Mouse (Mus musculus) lung, embryonic 16.5 days (tissue): ENCODE measurements around the gene Teddm2. TPM values are rescaled to one million over a fixed set of nuclear protein-coding genes. Genes with fewer than 3 reads are reported as not detected.

Source experiments
- ATAC-seq: fragments of 200-750 bp; cut with Nextera tagmentation; 2 replicates; pipeline ENCODE4 v1.8.0; 2017; ENCODE audit warnings: low read depth, mild to moderate bottlenecking, moderate library complexity
- H3K27ac ChIP-seq: fragments of 300-500 bp; sonication (generic); 2 replicates; pipeline ENCODE4 v1.5.1; 2014; ENCODE audit warnings: mild to moderate bottlenecking, control low read depth, low read length
- H3K27me3 ChIP-seq: fragments of 300-500 bp; sonication (generic); 2 replicates; pipeline ENCODE4 v1.6.1; 2014; ENCODE audit warnings: low read depth, low read length, mixed read lengths; ENCODE audit not compliant: control insufficient read depth, insufficient read depth
- H3K36me3 ChIP-seq: fragments of 300-500 bp; sonication (generic); 2 replicates; pipeline ENCODE4 v1.6.1; 2014; ENCODE audit warnings: low read length; ENCODE audit not compliant: control insufficient read depth, insufficient read depth
- H3K4me1 ChIP-seq: fragments of 300-500 bp; sonication (generic); replicated peaks from 2 replicates; pipeline ENCODE4 v1.6.1; 2014; ENCODE audit warnings: low read length, mixed read lengths; ENCODE audit not compliant: control insufficient read depth, insufficient read depth
- H3K4me2 ChIP-seq: fragments of 300-500 bp; sonication (generic); 2 replicates; pipeline ENCODE4 v1.6.1; 2014; ENCODE audit warnings: low read depth, low read length, control low read depth
- H3K4me3 ChIP-seq: fragments of 300-500 bp; sonication (generic); 2 replicates; pipeline ENCODE4 v1.5.1; 2014; ENCODE audit warnings: mild to moderate bottlenecking, low read length, control low read depth
- H3K9ac ChIP-seq: fragments of 300-500 bp; sonication (generic); 2 replicates; pipeline ENCODE4 v1.6.1; 2014; ENCODE audit warnings: low read length, control low read depth
- H3K9me3 ChIP-seq: fragments of 300-500 bp; sonication (generic); 2 replicates; pipeline ENCODE4 v1.6.1; 2016; ENCODE audit warnings: low read length; ENCODE audit not compliant: control insufficient read depth
- WGBS: fragments of 180-500 bp; shearing (Covaris S2); extraction: QIAGEN DNeasy Blood & Tissue Kit; methylation state at CpG from one replicate; pipeline ENCODE4 v1.1.7; 2014; 5-methylcytosine and 5-hydroxymethylcytosine counted together
- polyA plus RNA-seq: library from polyadenylated mRNA; unstranded; fragments of >200 nt; fragmentation: Nextera tagmentation; extraction: Ambion mirVana; gene quantifications from 2 replicates; pipeline ENCODE4 v1.2.1, GENCODE M21; 2015

Gene Teddm2
- polyA plus RNA-seq, 1 experiment from 2014 or later = 0.26 TPM

DNA sequence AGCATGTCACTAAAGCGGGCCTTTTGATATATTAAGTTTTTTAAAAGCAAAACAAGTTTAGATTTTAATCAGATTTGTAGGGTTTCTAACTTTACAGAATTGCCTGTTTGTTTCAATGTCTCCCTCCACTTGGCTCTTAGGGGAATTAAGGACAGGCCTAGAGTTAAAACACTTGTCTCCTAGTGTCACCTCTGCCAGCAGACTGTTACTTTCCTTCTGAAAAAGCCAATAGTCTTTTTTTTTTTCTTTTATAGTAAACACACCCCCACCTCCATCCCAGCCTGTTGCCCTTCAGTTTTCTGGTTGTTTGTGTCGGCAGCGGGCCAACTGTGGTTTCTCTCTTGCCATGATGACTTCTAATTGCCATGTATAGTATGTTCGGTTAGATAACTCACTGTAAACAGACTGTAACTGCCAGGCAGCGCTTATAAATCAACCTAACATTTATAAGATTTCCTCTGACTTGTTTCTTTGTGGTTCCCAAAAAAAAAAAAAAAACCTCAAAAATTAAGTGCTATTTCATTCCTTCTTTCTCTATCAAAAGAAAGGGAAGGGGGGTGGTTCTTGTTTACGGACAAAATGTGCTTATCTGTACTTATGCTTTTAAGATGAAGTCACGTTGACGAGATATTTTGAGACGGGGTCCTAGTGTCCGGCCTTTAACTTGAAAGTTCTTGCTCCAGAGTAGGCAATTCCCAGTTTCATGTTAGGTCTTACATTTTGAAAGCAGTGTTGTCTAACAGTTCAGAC is 9.4 kb upstream of the Teddm2 start:
- peak; percentile 78 for ATAC-seq
- H3K36me3 ChIP-seq = peaks cover 36% of the 10 kb centered on the region
- 54% methylated on average over 10 of the region's 10 CpGs for WGBS
- H3K4me3 ChIP-seq = no peak overlapping the region
- peaks cover 11% of the 10 kb centered on the region for H3K4me1 ChIP-seq
- H3K4me2 ChIP-seq = no peak overlapping the region
- no peaks in the 10 kb centered on the region for H3K27me3 ChIP-seq
- peak overlapping the region; percentile 6 for H3K27ac ChIP-seq
- H3K9me3 ChIP-seq = no peaks in the 10 kb centered on the region
- no peak overlapping the region for H3K9ac ChIP-seq

DNA sequence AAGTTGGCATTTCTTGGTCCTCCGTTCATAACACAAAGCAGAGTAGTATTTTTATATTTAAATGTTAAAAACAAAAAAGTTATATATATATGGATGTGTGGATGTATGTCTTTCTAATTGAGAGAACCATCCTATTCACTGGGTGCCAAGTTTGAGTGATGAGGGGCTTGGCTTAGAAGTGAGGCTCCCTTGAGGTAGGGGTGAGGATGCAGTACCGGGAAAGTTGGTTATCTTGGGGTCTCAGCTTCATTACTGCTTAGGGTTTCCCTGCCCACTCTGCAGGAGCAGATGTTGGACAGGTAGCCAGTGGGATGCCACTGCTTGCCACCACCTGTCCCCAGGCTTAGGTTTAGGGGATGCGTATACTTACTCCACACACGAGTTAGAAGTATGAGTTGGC is 8.7 kb upstream of the Teddm2 start:
- Histone ChIP-seq H3K4me2 (no peak overlapping the region), H3K9me3 (no peaks in the 10 kb centered on the region), H3K27me3 (no peaks in the 10 kb centered on the region), H3K36me3 (peaks cover 42% of the 10 kb centered on the region), H3K4me3 (no peak overlapping the region), H3K4me1 (peaks cover 11% of the 10 kb centered on the region), H3K9ac (no peak overlapping the region), H3K27ac (no peak overlapping the region)
- no peak for ATAC-seq
- WGBS = 69% methylated on average over 4 of the region's 4 CpGs

DNA sequence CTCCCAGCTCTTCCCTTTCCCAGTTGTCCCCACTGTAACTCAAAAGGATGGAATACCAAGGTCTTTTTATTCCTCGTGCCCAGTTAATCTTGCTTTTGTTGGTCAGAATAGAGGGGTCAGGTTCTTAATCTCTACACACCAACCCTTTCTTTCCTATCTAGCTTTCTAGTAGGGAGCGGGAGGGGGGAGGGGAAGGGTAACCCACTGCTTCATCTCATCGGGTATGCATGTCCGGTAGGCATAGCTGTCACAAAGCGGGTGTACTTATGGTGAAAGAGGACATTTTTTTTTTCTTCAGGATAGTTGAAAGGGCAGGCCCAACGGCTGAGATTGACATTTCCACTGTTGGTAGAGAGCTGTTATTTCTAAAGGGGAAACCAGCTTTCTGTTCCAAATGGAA is 8.2 kb upstream of the Teddm2 start:
- Histone ChIP-seq H3K9me3 (no peaks in the 10 kb centered on the region), H3K36me3 (peaks cover 47% of the 10 kb centered on the region), H3K4me1 (peaks cover 11% of the 10 kb centered on the region), H3K27me3 (no peaks in the 10 kb centered on the region), H3K4me2 (no peak overlapping the region), H3K9ac (no peak overlapping the region), H3K4me3 (no peak overlapping the region), H3K27ac (no peak overlapping the region)
- 88% methylated on average over 6 of the region's 6 CpGs for WGBS
- ATAC-seq = no peak

DNA sequence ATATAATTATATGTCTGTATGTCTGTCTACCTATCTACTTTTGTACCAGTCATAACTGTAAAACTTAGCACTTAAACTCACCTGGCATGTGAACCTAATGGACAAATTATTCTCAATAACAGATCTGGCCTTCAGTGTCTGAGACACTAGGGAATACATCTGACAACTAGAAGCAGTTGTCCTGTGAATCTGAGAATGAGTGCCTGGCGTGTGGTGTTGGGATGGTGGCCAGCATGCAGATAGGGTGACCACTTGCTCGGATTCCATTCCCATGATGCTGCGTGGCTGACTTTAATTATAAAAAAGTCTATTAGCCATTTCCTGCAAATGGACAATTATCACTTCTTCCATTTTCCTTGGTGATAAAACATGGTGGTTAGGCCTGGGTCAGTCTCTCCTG is 5.9 kb upstream of the Teddm2 start:
- Histone ChIP-seq H3K4me2 (no peak overlapping the region), H3K4me3 (no peak overlapping the region), H3K27me3 (no peaks in the 10 kb centered on the region), H3K36me3 (peaks cover 51% of the 10 kb centered on the region), H3K4me1 (peaks cover 20% of the 10 kb centered on the region), H3K9me3 (no peaks in the 10 kb centered on the region), H3K9ac (no peak overlapping the region), H3K27ac (no peak overlapping the region)
- ATAC-seq = no peak
- 89% methylated on average over 3 of the region's 3 CpGs for WGBS

DNA sequence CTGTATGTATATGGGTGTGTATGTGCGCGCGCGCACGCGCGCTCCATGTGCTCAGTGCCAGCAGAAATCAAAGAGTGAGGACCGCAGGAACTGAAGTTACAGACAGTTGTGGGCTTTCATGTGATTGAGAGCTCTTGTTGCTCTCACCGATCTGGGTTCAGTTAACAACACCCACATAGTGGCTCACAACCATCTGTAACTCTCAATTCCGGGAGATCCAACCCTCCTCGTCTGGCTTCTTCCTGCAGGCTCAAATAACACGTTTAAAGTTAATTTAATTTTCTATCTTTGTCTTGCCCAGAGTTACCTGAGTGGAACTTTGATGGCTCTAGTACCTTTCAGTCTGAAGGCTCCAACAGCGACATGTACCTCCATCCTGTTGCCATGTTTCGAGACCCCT is 4.2 kb upstream of the Teddm2 start:
- Histone ChIP-seq H3K9ac (no peak overlapping the region), H3K9me3 (no peaks in the 10 kb centered on the region), H3K4me1 (peaks cover 10% of the 10 kb centered on the region), H3K27ac (no peak overlapping the region), H3K36me3 (peaks cover 49% of the 10 kb centered on the region), H3K4me2 (no peak overlapping the region), H3K4me3 (no peak overlapping the region), H3K27me3 (no peaks in the 10 kb centered on the region)
- no peak for ATAC-seq
- 95% methylated on average over 14 of the region's 14 CpGs for WGBS

DNA sequence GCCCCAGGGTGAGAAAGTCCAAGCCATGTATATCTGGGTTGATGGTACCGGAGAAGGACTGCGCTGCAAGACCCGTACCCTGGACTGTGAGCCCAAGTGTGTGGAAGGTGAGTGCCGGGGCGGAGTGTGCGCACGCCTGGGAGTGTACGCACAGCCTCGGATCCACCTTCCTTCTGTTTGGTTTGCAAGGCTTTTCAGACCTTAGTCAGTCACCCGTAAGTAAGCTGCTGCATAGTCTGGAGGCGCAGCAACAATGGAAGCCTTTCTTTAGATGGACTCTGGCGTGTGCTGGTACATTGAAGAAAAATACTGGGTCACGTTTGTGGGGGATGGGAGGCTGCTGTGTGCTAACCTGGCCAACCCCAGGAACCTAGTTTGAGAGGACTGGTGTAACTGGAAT is 3.0 kb upstream of the Teddm2 start:
- Histone ChIP-seq H3K4me1 (peaks cover 10% of the 10 kb centered on the region), H3K9ac (no peak overlapping the region), H3K27ac (no peak overlapping the region), H3K27me3 (no peaks in the 10 kb centered on the region), H3K9me3 (no peaks in the 10 kb centered on the region), H3K4me3 (no peak overlapping the region), H3K36me3 (peaks cover 43% of the 10 kb centered on the region), H3K4me2 (no peak overlapping the region)
- WGBS = 81% methylated on average over 13 of the region's 13 CpGs
- ATAC-seq = no peak

DNA sequence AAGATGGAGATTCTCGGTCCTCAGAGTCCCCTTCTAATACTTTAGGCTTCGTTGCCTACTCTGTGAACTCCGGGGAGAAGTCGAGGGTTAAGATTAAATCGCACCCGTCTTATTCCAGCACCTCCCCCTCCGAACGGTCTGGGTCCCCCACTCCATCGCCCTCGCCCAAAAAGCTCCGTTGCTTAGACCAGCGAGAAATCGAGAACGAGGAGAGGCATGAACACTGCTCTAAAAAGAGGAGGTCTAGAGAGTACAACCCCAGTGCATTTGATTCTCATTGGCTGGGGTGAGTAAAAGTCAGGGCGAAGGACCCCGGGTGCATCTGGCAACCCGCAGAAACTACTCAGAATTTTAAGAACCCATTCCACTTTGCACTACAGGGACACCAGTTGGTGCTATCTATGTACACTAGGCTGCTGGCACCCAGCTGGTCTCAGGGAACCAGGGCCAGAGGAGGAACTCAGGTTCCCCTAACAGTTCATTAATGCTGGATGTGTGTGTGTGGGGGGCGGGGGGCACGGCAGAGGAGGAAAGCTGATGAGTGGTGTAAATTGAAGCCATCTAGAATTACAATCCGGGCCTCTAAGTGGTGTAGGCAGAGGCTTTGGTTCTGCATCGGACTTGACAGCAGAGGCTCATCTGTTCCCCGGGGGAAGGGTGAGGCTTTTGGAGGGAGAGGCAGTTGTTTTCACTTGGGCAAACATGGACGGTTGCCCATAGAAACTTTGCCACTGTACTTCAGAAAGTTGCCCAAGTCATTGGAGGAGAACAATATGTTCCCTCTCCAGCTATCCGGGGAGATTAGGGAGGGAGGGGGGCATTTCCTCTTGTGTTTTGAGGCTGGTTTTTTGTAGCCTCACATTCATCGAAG is 1.1 kb upstream of the Teddm2 start:
- Histone ChIP-seq H3K9me3 (no peaks in the 10 kb centered on the region), H3K4me3 (peak overlapping the region; percentile 82), H3K4me1 (peaks cover 10% of the 10 kb centered on the region), H3K27me3 (no peaks in the 10 kb centered on the region), H3K27ac (peak overlapping the region; percentile 96), H3K36me3 (peaks cover 25% of the 10 kb centered on the region), H3K4me2 (peak overlapping the region; percentile 62), H3K9ac (peak overlapping the region; percentile 94)
- WGBS = 1% methylated on average over 25 of the region's 25 CpGs
- no peak for ATAC-seq

DNA sequence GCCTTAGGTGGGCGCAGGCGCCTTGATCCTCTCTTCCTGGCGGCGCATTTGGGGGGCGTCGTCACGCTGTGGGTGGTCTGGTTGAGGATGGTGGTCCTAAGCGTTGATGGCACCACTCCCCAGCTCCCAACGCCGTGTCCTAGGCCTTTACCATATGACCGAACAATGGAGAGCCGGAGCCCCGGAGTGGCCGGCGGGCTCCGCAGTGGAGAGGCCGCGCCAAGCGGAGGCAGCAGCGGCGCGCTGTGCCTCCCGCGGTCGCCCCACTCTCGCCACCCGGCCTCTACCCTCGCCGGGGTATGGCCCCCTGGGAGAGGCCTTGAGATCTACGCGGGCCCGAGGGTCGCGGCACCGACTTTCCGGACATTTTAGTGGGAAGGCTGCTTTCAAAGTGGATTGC is 353 bp upstream of the Teddm2 start:
- peak; percentile 39 for ATAC-seq
- under 1% methylated on average over 36 of the region's 36 CpGs for WGBS

DNA sequence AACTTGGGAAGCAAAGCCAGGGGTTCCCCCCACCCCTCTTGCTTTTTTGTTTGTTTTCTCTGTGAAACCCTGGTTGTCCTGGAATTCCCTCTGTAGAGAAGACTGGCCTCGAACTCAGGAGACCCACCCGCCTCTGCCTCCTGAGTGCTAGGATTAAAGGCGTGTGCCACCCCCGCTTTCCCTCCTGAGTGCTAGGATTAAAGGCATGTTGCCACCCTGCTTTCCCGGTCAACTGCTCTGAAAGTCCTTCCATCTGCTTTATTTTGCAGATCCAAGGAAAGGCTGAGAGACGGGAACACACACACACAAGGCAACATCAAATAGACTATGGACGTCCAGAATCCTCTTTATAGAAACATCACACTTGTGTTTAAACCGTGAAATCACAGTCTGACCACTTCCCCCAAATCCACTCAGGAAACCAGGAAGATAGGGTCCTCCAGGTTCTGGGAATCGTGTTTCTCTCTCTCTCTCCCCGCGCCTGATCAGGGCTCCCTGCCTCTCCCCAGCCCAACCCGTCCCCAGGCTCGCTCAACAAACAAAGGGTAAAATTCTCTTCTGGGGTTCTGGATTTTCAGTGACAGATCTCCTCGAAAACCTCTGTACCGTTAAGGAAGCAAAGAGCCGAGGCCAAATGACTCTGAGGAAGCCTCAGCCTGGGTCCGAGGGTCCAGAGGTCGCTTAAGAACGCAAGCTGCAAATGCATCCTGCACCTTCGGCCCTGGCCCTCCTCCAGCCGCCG is 868 bp downstream of the Teddm2 start:
- peak overlapping the region; percentile 78 for H3K9ac ChIP-seq
- no peaks in the 10 kb centered on the region for H3K27me3 ChIP-seq
- H3K4me3 ChIP-seq = peak overlapping the region; percentile 82
- ATAC-seq = peak; percentile 35
- H3K4me1 ChIP-seq = peaks cover 10% of the 10 kb centered on the region
- peak overlapping the region; percentile 86 for H3K27ac ChIP-seq
- peaks cover 13% of the 10 kb centered on the region for H3K36me3 ChIP-seq
- H3K9me3 ChIP-seq = no peaks in the 10 kb centered on the region
- WGBS = 19% methylated on average over 22 of the region's 22 CpGs
- peak overlapping the region; percentile 62 for H3K4me2 ChIP-seq

More for the DNA sequence above, 353 bp upstream of the Teddm2 start:
- H3K27me3 ChIP-seq = no peaks in the 10 kb centered on the region
- peaks cover 21% of the 10 kb centered on the region for H3K36me3 ChIP-seq
- peak overlapping the region; percentile 62 for H3K4me2 ChIP-seq
- peak overlapping the region; percentile 94 for H3K9ac ChIP-seq
- H3K4me1 ChIP-seq = peaks cover 10% of the 10 kb centered on the region
- peak overlapping the region; percentile 82 for H3K4me3 ChIP-seq
- no peaks in the 10 kb centered on the region for H3K9me3 ChIP-seq
- H3K27ac ChIP-seq = peak overlapping the region; percentile 96
